Mouse (Mus musculus) limb, embryonic 14.5 days (tissue): ENCODE measurements around the gene Fam185a. TPM values are rescaled to one million over a fixed set of nuclear protein-coding genes. Genes with fewer than 3 reads are reported as not detected.

Source experiments
- ATAC-seq: fragments of 200-750 bp; cut with Nextera tagmentation; 2 replicates; pipeline ENCODE4 v1.8.0; 2017; ENCODE audit warnings: low read depth, moderate number of reproducible peaks, moderate TSS enrichment; ENCODE audit not compliant: low FRiP score
- DNase-seq: peaks from one replicate; pipeline ENCODE4 v3.0.0-alpha.2; 2015; ENCODE audit warnings: low spot score
- H3K27ac ChIP-seq: fragments of 300-500 bp; sonication (generic); replicated peaks from 2 replicates; pipeline ENCODE4 v1.5.1; 2014; ENCODE audit warnings: low read depth, mild to moderate bottlenecking, low read length, moderate library complexity, mixed read lengths
- H3K27me3 ChIP-seq: fragments of 300-500 bp; sonication (generic); 2 replicates; pipeline ENCODE4 v1.6.1; 2014; ENCODE audit warnings: low read length, mixed read lengths; ENCODE audit not compliant: control insufficient read depth, insufficient read depth
- H3K36me3 ChIP-seq: fragments of 300-500 bp; sonication (generic); 2 replicates; pipeline ENCODE4 v1.6.1; 2014; ENCODE audit warnings: mild to moderate bottlenecking, low read length, moderate library complexity, mixed read lengths; ENCODE audit not compliant: control insufficient read depth, insufficient read depth
- H3K4me1 ChIP-seq: fragments of 300-500 bp; sonication (generic); 2 replicates; pipeline ENCODE4 v1.6.1; 2014; ENCODE audit warnings: antibody characterized with exemption, low read length, mixed read lengths; ENCODE audit not compliant: control insufficient read depth, insufficient read depth
- H3K4me2 ChIP-seq: fragments of 300-500 bp; sonication (generic); replicated peaks from 2 replicates; pipeline ENCODE4 v1.6.1; 2014; ENCODE audit warnings: low read depth, mild to moderate bottlenecking, low read length, moderate library complexity; ENCODE audit not compliant: severe bottlenecking
- H3K4me3 ChIP-seq: fragments of 300-500 bp; sonication (generic); replicated peaks from 2 replicates; pipeline ENCODE4 v1.5.1; 2014; ENCODE audit warnings: low read length
- H3K9ac ChIP-seq: fragments of 300-500 bp; sonication (generic); 2 replicates; pipeline ENCODE4 v1.6.1; 2014; ENCODE audit warnings: mild to moderate bottlenecking, low read depth, low read length, moderate library complexity; ENCODE audit not compliant: severe bottlenecking
- H3K9me3 ChIP-seq: fragments of 300-500 bp; sonication (generic); 2 replicates; pipeline ENCODE4 v1.6.1; 2016; ENCODE audit warnings: low read length; ENCODE audit not compliant: control insufficient read depth
- POLR2A ChIP-seq: fragments of 200-500 bp; IDR thresholded peaks from 2 replicates; pipeline ENCODE4 v1.8.0; 2012; ENCODE audit warnings: inconsistent platforms, mild to moderate bottlenecking, moderate library complexity, borderline replicate concordance; ENCODE audit not compliant: insufficient read depth, insufficient read length; ENCODE audit errors: extremely low read depth
- WGBS: fragments of 180-500 bp; shearing (Covaris S2); extraction: QIAGEN DNeasy Blood & Tissue Kit; methylation state at CpG from one replicate; pipeline ENCODE4 v1.1.7; 2014; 5-methylcytosine and 5-hydroxymethylcytosine counted together
- polyA plus RNA-seq, 2 experiments: library from polyadenylated mRNA; depleted of rRNA in 1 of 2; stranded (reverse) in 1 of 2; unstranded in 1 of 2; fragments of >200 nt; fragmentation: Nextera tagmentation in 1 of 2; extraction: Ambion mirVana in 1 of 2; gene quantifications; 2 replicates each; pipeline versions ENCODE4 v1.2.1 to v1.2.3; 2012 to 2014

The Fam185a gene
- polyA plus RNA-seq, 2 experiments = 4.4 to 4.9 TPM

- H3K27ac ChIP-seq = 0 out of 2 replicates have a peak overlapping the region, but pooled peaks have one; percentile 28
- H3K4me1 ChIP-seq = peaks cover 37% of the 10 kb centered on the region
- 29% methylated on average over 8 of the region's 8 CpGs for WGBS
- no peaks in the 10 kb centered on the region for H3K27me3 ChIP-seq
- H3K4me2 ChIP-seq = no peak overlapping the region
- TF ChIP-seq POLR2A = no peak
- H3K9ac ChIP-seq = no peak overlapping the region
- no peaks in the 10 kb centered on the region for H3K9me3 ChIP-seq
- no peak overlapping the region for H3K4me3 ChIP-seq
- ATAC-seq (no peak), DNase-seq (no peak)
- no peaks in the 10 kb centered on the region for H3K36me3 ChIP-seq
Observed at GRCm38 (mm10) chr5:21483275-21483674, 58.5 kb downstream of the Fam185a start.

- ATAC-seq (no peak), DNase-seq (no peak)
- H3K4me2 ChIP-seq = no peak overlapping the region
- H3K27me3 ChIP-seq = no peaks in the 10 kb centered on the region
- no peak overlapping the region for H3K27ac ChIP-seq
- no peak overlapping the region for H3K4me3 ChIP-seq
- H3K9ac ChIP-seq = no peak overlapping the region
- no peak for TF ChIP-seq POLR2A
- 73% methylated on average over 8 of the region's 8 CpGs for WGBS
- peaks cover 53% of the 10 kb centered on the region for H3K4me1 ChIP-seq
- H3K9me3 ChIP-seq = no peaks in the 10 kb centered on the region
- H3K36me3 ChIP-seq = no peaks in the 10 kb centered on the region
Observed at GRCm38 (mm10) chr5:21485197-21485829, 60.6 kb downstream of the Fam185a start.

- Histone ChIP-seq H3K9me3 (no peaks in the 10 kb centered on the region), H3K27me3 (no peaks in the 10 kb centered on the region), H3K36me3 (no peaks in the 10 kb centered on the region), H3K4me3 (no peak overlapping the region), H3K4me1 (peaks cover 50% of the 10 kb centered on the region), H3K9ac (no peak overlapping the region), H3K27ac (0 out of 2 replicates have a peak overlapping the region, but pooled peaks have one; percentile 33), H3K4me2 (no peak overlapping the region)
- DNase-seq (peak; percentile 68), ATAC-seq (no peak)
- no peak for TF ChIP-seq POLR2A
- WGBS = 40% methylated on average over 5 of the region's 5 CpGs
Observed at GRCm38 (mm10) chr5:21486798-21487197, 62.0 kb downstream of the Fam185a start.

- Histone ChIP-seq H3K4me1 (peaks cover 49% of the 10 kb centered on the region), H3K36me3 (no peaks in the 10 kb centered on the region), H3K4me2 (0 out of 2 replicates have a peak overlapping the region, but pooled peaks have one; percentile 17), H3K9ac (no peak overlapping the region), H3K4me3 (no peak overlapping the region), H3K27ac (0 out of 2 replicates have a peak overlapping the region, but pooled peaks have one; percentile 33), H3K27me3 (no peaks in the 10 kb centered on the region), H3K9me3 (no peaks in the 10 kb centered on the region)
- TF ChIP-seq POLR2A = no peak
- ATAC-seq (no peak; the same call in 1 of the 2 replicates), DNase-seq (no peak)
- 46% methylated on average over 3 of the region's 3 CpGs for WGBS
Observed at GRCm38 (mm10) chr5:21487306-21487705, 62.5 kb downstream of the Fam185a start.

GRCm38 (mm10) chr5:21487716-21488115 is 63.0 kb downstream of the Fam185a start:
- ATAC-seq = no peak
- no peak overlapping the region for H3K27ac ChIP-seq

More at GRCm38 (mm10) chr5:21487716-21488115, 63.0 kb downstream of the Fam185a start:
- H3K4me1 ChIP-seq = peaks cover 45% of the 10 kb centered on the region
- no peak for TF ChIP-seq POLR2A
- H3K9ac ChIP-seq = no peak overlapping the region
- no peak overlapping the region for H3K4me2 ChIP-seq
- no peaks in the 10 kb centered on the region for H3K9me3 ChIP-seq
- no peaks in the 10 kb centered on the region for H3K36me3 ChIP-seq
- H3K4me3 ChIP-seq = no peak overlapping the region
- DNase-seq = no peak
- H3K27me3 ChIP-seq = no peaks in the 10 kb centered on the region
- WGBS = 80% methylated on average over 3 of the region's 3 CpGs
